Mouse (Mus musculus): ENCODE measurements around the gene Olfr323. TPM values are rescaled to one million over a fixed set of nuclear protein-coding genes. Genes with fewer than 3 reads are reported as not detected.

Gene Olfr323
- total RNA-seq, 2 experiments from 2014 or later: not detected

DNA sequence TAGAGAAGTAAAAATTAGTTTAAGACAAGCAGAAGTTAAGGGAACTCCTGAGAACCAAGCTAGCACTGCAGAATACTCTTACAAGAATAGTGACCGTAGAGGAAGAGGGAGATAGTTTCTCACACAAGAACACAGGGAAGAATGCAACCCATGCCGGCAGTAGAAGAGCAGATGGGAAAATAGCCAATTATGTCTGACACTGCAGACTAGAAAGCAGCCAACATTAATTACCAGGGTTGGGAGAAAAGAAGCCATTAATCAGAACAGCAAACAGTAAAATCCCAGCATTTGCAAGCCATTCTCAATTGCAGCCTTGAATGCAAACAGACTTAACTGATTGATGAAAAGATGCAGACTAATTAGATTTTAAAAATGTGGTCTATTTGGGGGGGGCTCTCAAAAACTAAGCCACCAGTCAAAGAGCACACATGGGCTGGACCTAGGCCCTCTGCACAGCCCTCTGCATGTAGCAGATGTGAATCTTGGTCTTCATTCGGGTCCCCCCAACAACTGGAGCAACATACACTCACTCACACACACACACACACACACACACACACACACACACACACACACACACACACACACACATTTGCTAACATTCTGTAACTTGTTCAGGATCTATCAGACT, 41.6 kb downstream of the Olfr323 start:
- Histone ChIP-seq H3K4me3 (no peak overlapping the region), H3K27ac (no peak overlapping the region)
- no peak for TF ChIP-seq CTCF (conservative IDR thresholded peaks at IDR 0.05)
- DNase-seq (ENCODE audit: low spot score in 2 of 2): no peak

- Histone ChIP-seq H3K4me3 (no peak overlapping the region), H3K27ac (no peak overlapping the region)
- peak in 1 of 2 experiments; percentile 48 for DNase-seq (ENCODE audit: low spot score in 2 of 2)
- peak; percentile 97 for TF ChIP-seq CTCF (conservative IDR thresholded peaks at IDR 0.05)
These were observed 42.4 kb downstream of the Olfr323 start for GRCm38 (mm10) chr11:58587898-58588348.

DNA sequence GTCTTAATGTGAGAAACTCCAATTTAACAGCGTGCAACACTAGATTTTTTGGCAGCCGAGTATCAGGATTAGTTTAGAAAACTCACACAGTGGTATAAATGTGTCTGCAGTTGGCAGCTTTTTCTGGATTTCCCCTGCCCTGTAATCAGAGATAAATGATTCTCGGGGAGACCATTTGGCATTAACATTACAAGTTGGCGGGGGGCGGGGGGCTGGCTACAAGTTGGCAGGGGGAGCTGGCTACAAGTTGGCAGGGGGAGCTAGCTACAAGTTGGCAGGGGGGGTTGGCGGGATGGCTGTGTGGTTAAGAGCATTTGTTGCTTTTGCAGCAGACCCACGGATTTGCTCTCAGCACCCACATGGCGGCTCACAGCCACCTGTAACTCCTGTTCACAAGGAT, 51.7 kb downstream of the Olfr323 start:
- H3K27ac ChIP-seq: no peak overlapping the region
- H3K4me3 ChIP-seq: no peak overlapping the region
- no peak for TF ChIP-seq CTCF (conservative IDR thresholded peaks at IDR 0.05)
- DNase-seq (ENCODE audit: low spot score in 2 of 2): peak; percentile 30 to 37

- H3K27ac ChIP-seq: no peak within 1 kb of the TSS
- no peak within 1 kb of the TSS for H3K4me3 ChIP-seq
- no peak for TF ChIP-seq CTCF (conservative IDR thresholded peaks at IDR 0.05)
- DNase-seq (ENCODE audit: low spot score in 2 of 2): no peak
These were observed 52.9 kb downstream of the Olfr323 start, which contains the start of gene Olfr325 for GRCm38 (mm10) chr11:58577430-58577829. Gene Olfr325, plus strand, starts transcription at chr11:58577730.

Other genes with a start within 250 kb of the Olfr323 start
- not detected for gene 1810065E05Rik, start 209.4 kb downstream of the Olfr323 start, total RNA-seq (2021)
- gene Gm12253, start 197.9 kb downstream of the Olfr323 start, total RNA-seq (2021): not detected
- not detected for gene Lypd9, start 177.6 kb downstream of the Olfr323 start, total RNA-seq (2021)
- not detected for gene Olfr30, start 168.2 kb downstream of the Olfr323 start, total RNA-seq (2021)
- not detected for gene Olfr332, start 137.9 kb downstream of the Olfr323 start, total RNA-seq (2021)
- not detected for gene Olfr331, start 127.9 kb downstream of the Olfr323 start, total RNA-seq (2021)
- gene Olfr330, start 95.7 kb downstream of the Olfr323 start, total RNA-seq (2021): not detected
- not detected for gene Olfr329-ps, start 84.1 kb downstream of the Olfr323 start, total RNA-seq (2021)
- under 1 TPM; 0.12 to 0.13 TPM for gene Olfr328, start 74.9 kb downstream of the Olfr323 start, total RNA-seq (2021)
- not detected for gene Olfr224, start 59.9 kb downstream of the Olfr323 start, total RNA-seq (2021)
- gene Olfr325, start 52.8 kb downstream of the Olfr323 start, total RNA-seq (2021): not detected
- not detected for gene Olfr324, start 35.4 kb downstream of the Olfr323 start, total RNA-seq (2021)
- not detected for gene 2210407C18Rik, start 14.4 kb downstream of the Olfr323 start, total RNA-seq (2021)
- not detected for gene Trim58, start 10.0 kb upstream of the Olfr323 start, total RNA-seq (2021)
- not detected for gene Olfr322, start 28.3 kb upstream of the Olfr323 start, total RNA-seq (2021)
- not detected for gene Olfr320, start 50.6 kb upstream of the Olfr323 start, total RNA-seq (2021)
- not detected for gene Olfr319, start 68.7 kb upstream of the Olfr323 start, total RNA-seq (2021)
- gene Olfr318, start 93.5 kb upstream of the Olfr323 start, total RNA-seq (2021): not detected
- under 1 TPM; 0.20 to 0.25 TPM for gene Olfr317, start 108.7 kb upstream of the Olfr323 start, total RNA-seq (2021)
- gene Olfr316, start 122.2 kb upstream of the Olfr323 start, total RNA-seq (2021): under 1 TPM; 0.61 to 0.77 TPM
- gene Olfr315, start 142.7 kb upstream of the Olfr323 start, total RNA-seq (2021): not detected
- gene Olfr314, start 152.5 kb upstream of the Olfr323 start, total RNA-seq (2021): not detected
- 1 to 10 TPM; 6.3 to 7.5 TPM for gene Fam183b, start 171.5 kb upstream of the Olfr323 start, total RNA-seq (2021)
- not detected for gene Olfr313, start 184.5 kb upstream of the Olfr323 start, total RNA-seq (2021)
- not detected for gene Olfr312, start 198.7 kb upstream of the Olfr323 start, total RNA-seq (2021)
- not detected for gene Olfr311, start 208.8 kb upstream of the Olfr323 start, total RNA-seq (2021)
- 10 to 100 TPM; 20.9 to 22.3 TPM for gene Gm12258, start 216.7 kb upstream of the Olfr323 start, total RNA-seq (2021)
- 10 to 100 TPM; 11.2 to 12.0 TPM for gene 2810021J22Rik, start 236.7 kb upstream of the Olfr323 start, total RNA-seq (2021)

All from layer of hippocampus, adult 2 months (tissue).